Mouse (Mus musculus): ENCODE measurements around the gene Vps53. TPM values are rescaled to one million over a fixed set of nuclear protein-coding genes. Genes with fewer than 3 reads are reported as not detected.

The Vps53 gene
- polyA plus RNA-seq, 1 experiment from 2014 or later: 32.2 TPM

DNA sequence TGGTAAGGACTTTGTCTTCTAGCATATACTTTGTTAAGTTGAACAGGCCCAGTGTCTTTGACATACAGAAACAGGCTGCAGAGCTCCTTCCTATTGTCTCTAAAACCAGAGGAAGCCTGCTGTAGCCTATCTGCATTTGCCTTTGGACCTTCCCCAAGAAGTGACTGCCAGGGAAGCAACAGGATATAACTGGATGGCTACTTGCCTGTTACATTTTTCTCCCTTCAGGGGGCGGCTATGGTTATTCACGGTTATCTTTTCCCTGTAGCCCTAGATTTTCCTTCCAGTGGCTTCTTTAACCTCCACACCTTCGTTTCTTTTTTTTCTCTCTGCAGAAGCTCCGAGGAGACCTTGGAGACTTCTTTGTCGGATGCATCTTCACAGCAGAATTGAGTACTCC is 27.3 kb upstream of the Vps53 start:
- ATAC-seq (ENCODE audit: insufficient number of reproducible peaks, low FRiP score): no peak
- no peak overlapping the region for H3K9ac ChIP-seq
- H3K4me1 ChIP-seq (replicated peaks): peaks cover 9% of the 10 kb centered on the region
- H3K36me3 ChIP-seq: peaks cover 72% of the 10 kb centered on the region
- no peaks in the 10 kb centered on the region for H3K9me3 ChIP-seq (replicated peaks)
- H3K27ac ChIP-seq (ENCODE audit: poor library complexity, severe bottlenecking): no peak overlapping the region
- H3K4me2 ChIP-seq: no peak overlapping the region
- 79% methylated on average over 5 of the region's 5 CpGs for WGBS
- no peak overlapping the region for H3K4me3 ChIP-seq
- no peaks in the 10 kb centered on the region for H3K27me3 ChIP-seq (replicated peaks)

DNA sequence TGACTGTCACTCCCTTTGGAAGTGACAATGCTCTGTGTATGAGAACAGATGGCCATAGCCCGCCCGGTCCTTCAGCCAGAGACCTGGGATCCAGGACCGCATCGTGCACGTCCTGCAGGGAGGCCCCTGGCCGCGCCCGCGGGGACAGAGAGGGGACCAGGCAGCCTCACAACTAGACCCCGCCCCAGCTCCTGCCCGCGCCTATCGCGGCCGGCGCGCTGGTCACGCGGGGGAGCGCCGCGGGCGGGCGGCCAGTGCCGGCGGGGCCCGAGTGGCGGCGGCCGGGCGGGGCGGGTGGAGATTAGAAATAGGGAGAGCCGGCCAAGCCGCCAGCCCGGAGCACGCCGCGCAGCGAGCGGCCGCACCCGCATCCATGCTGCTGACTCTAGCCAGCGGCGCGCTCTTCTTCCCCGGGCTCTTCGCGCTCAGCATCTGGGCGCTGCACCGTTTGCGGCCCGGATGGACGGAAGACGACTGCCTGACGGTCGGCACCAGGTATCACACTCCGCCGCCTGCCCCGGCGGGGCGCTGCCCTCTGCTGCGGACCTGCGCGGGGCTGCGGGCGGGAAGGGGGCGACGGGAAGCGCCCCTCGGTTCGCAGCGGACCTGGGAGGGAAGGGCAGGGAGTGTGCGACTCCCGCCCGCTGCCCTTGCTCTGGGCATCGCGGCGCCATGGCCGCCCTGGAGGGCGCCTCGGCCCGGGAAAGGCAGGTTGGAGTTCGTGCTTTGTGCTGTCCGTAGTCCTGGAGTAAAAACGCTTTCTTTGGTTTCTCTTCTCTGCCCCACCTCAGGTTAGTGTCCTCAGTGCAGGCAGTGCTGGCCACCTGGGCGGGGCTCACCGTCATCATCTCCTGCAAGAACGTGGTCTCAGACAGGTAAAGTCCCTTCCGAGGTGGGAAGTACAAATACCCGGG is 22.6 kb upstream of the Vps53 start:
- Histone ChIP-seq H3K36me3 (peaks cover 27% of the 10 kb centered on the region), H3K4me3 (peak overlapping the region; percentile 79), H3K9me3 (replicated peaks) (no peaks in the 10 kb centered on the region), H3K4me2 (peak overlapping the region; percentile 85), H3K27me3 (replicated peaks) (no peaks in the 10 kb centered on the region), H3K9ac (peak overlapping the region; percentile 87), H3K27ac (ENCODE audit: poor library complexity, severe bottlenecking) (peak overlapping the region; percentile 41; the same call in 1 of the 2 replicates), H3K4me1 (replicated peaks) (peaks cover 10% of the 10 kb centered on the region)
- peak; percentile 98 for ATAC-seq (ENCODE audit: insufficient number of reproducible peaks, low FRiP score)
- WGBS: under 1% methylated on average over 76 of the region's 90 CpGs

DNA sequence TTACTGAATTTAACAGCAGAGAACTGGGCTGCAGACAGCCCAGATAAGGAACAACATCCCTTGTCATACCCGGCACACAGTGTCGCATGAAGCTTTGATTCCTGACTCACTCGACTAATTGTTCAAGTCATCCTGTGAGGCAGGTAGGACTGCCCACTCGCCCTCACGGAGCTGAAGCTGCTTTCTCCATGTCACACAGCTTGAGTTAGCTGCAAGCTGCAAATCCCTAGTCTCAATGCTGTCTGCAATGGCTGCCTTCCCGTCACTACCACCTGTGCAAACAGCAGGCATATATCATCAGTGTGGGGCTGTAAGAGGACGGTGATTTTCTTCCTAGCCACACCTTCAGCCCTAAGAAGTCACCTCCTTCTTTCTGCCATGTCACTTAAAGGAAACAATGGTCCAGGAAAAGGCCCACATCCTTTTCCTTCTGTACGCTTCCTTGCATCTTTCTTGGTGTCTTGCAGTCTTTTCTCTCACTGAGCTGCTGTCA is 17.6 kb upstream of the Vps53 start:
- Histone ChIP-seq H3K27ac (ENCODE audit: poor library complexity, severe bottlenecking) (no peak overlapping the region; the same call in 1 of the 2 replicates), H3K27me3 (replicated peaks) (no peaks in the 10 kb centered on the region), H3K9me3 (replicated peaks) (no peaks in the 10 kb centered on the region), H3K36me3 (no peaks in the 10 kb centered on the region), H3K4me1 (replicated peaks) (peaks cover 17% of the 10 kb centered on the region), H3K9ac (no peak overlapping the region), H3K4me3 (no peak overlapping the region), H3K4me2 (0 out of 2 replicates have a peak overlapping the region, but pooled peaks have one; percentile 18)
- 43% methylated on average over 8 of the region's 8 CpGs for whole genome bisulfite sequencing
- no peak for ATAC-seq (ENCODE audit: insufficient number of reproducible peaks, low FRiP score)

DNA sequence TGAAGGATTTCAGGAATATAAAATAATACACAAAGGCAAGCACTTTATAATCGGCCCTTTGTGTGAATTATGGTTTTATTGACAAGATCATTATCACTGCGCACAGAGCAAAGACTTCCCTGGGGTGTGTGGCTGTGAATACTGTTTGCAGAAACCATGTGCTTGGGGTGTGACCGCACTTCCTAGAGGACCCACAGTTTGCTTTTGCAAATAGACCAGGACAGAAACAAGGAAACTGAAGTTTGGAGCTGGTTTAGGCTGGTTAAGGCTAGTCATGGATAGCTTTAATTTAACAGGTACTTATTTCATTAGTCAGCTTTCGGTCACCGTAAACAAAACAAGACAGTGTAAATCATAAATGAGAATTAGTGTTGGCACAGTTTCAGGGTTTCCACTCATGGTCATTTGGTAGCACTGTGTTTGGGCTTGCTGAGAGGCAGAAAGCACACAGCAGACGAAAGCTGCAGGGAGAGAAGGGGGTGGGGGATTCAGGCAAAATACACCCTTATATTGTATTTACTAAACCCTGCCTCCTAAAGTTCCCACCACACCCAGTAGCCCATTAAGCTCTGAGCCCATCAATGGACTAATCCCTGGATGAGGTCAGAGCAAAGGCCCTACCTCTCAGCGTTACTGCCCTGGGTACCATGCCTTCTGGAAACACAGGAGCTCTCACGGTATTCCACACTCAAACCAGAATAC is 17.0 kb upstream of the Vps53 start:
- Histone ChIP-seq H3K27ac (ENCODE audit: poor library complexity, severe bottlenecking) (no peak overlapping the region), H3K9me3 (replicated peaks) (no peaks in the 10 kb centered on the region), H3K27me3 (replicated peaks) (no peaks in the 10 kb centered on the region), H3K4me2 (0 out of 2 replicates have a peak overlapping the region, but pooled peaks have one; percentile 18), H3K4me1 (replicated peaks) (peaks cover 15% of the 10 kb centered on the region), H3K9ac (no peak overlapping the region), H3K36me3 (no peaks in the 10 kb centered on the region), H3K4me3 (no peak overlapping the region)
- 66% methylated on average over 8 of the region's 8 CpGs for WGBS
- ATAC-seq (ENCODE audit: insufficient number of reproducible peaks, low FRiP score): no peak

DNA sequence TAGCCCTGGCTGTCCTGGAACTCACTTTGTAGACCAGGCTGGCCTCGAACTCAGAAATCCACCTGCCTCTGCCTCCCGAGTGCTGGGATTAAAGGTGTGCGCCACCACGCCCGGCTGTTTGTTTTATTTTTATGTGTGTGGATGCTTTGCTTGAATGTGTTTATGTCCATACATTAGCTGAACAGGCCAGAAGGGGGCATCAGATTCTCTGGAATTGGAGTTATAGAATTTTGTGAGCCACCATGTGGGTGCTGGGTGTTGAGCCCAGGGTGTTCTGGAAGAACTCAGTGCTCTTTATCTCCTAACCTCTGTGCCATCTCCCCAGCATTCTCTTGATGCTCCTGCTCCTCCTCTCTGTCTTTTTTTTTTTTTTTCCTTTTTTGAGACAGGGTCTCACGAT is 7.5 kb upstream of the Vps53 start:
- Histone ChIP-seq H3K27me3 (replicated peaks) (no peaks in the 10 kb centered on the region), H3K9ac (no peak overlapping the region), H3K27ac (ENCODE audit: poor library complexity, severe bottlenecking) (no peak overlapping the region), H3K4me2 (no peak overlapping the region), H3K9me3 (replicated peaks) (no peaks in the 10 kb centered on the region), H3K4me3 (no peak overlapping the region), H3K36me3 (no peaks in the 10 kb centered on the region), H3K4me1 (replicated peaks) (no peaks in the 10 kb centered on the region)
- no peak for ATAC-seq (ENCODE audit: insufficient number of reproducible peaks, low FRiP score)
- WGBS: 86% methylated on average over 6 of the region's 6 CpGs

DNA sequence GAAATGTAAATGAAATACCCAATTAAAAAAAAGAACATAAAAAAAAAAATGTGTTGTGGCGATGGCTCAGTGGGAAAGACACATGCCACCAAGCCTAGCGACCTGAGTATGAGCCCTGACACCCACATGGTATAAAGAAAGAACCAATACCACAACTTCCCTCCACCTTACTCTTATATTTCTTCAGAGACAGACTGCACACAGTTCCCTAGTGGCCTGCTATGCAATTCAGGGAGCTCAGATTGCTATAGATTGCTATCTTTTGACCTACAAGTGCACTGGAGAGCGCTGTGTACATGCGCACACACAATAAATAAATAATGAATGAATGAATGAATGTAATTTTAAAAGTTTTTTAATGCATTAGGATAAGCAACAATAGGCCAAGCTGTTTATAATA is 4.3 kb upstream of the Vps53 start:
- H3K9me3 ChIP-seq (replicated peaks): no peaks in the 10 kb centered on the region
- H3K27me3 ChIP-seq (replicated peaks): no peaks in the 10 kb centered on the region
- no peak for ATAC-seq (ENCODE audit: insufficient number of reproducible peaks, low FRiP score)
- H3K4me3 ChIP-seq: no peak overlapping the region
- H3K36me3 ChIP-seq: no peaks in the 10 kb centered on the region
- peaks cover 6% of the 10 kb centered on the region for H3K4me1 ChIP-seq (replicated peaks)
- 88% methylated on average over 4 of the region's 4 CpGs for WGBS
- no peak overlapping the region for H3K27ac ChIP-seq (ENCODE audit: poor library complexity, severe bottlenecking)
- no peak overlapping the region for H3K9ac ChIP-seq
- no peak overlapping the region for H3K4me2 ChIP-seq

DNA sequence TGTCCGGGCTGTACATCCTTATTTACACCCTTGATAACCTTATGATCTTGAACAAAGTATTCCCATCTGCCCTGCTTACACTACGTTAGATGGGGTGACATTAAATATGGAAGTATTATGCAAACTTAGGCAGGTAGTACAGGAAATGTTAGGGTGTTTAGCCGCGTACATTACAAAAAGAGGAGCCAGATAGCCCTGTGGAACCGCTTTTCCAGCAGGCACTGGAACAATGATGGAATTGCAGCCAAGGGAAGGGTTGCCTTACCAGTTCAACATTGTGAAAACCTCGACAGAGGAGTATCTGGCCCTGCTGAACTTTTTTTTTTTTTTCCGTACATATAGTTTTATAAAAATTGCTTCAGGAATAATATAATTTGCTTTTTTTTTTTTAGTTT is 696 bp upstream of the Vps53 start:
- H3K27ac ChIP-seq (ENCODE audit: poor library complexity, severe bottlenecking): no peak overlapping the region
- H3K9me3 ChIP-seq (replicated peaks): no peaks in the 10 kb centered on the region
- H3K4me2 ChIP-seq: peak overlapping the region; percentile 95
- no peak for ATAC-seq (ENCODE audit: insufficient number of reproducible peaks, low FRiP score)
- 0 out of 2 replicates have a peak, but pooled peaks cover 7% of the 10 kb centered on the region for H3K36me3 ChIP-seq
- H3K27me3 ChIP-seq (replicated peaks): no peaks in the 10 kb centered on the region
- peak overlapping the region; percentile 80 for H3K9ac ChIP-seq
- H3K4me1 ChIP-seq (replicated peaks): peaks cover 11% of the 10 kb centered on the region
- H3K4me3 ChIP-seq: peak overlapping the region; percentile 75
- 13% methylated on average over 7 of the region's 7 CpGs for WGBS

DNA sequence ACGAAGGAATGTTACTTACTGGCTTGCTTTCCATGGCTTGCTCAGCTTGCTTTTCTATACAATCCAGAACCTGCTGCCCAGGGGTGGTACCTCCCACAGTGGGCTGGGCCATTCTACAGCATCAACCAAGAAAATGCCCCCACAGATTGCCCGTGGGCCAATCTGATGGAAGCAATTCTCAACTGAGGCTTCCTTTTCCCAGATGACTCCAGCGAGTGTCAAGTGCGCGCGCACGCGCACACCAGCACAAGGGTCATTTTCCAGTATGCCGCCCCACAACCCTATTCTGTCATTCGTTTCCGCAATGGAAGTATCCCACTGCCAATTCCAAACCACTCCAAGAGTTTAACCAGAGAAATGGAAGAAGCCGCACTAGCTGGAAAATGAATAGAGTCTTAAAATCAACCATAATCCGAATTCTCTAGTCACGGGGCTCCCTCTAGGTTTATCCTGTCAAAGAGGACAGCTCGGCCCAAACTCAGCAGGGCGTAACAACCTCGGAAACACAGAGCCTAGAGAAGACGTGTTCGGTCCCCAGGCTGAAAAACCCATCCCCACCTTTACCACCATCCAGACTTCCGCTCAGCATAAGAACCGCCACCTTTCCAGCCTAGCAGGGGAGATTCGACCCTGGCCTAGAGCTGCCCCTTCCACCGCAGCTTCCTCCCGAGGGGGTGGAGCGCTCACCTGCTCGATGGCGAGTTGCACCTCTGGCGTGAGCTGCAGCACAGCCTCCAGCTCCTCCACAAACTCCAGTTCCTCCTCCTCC is 537 bp downstream of the Vps53 start:
- 2% methylated on average over 28 of the region's 28 CpGs for WGBS

DNA sequence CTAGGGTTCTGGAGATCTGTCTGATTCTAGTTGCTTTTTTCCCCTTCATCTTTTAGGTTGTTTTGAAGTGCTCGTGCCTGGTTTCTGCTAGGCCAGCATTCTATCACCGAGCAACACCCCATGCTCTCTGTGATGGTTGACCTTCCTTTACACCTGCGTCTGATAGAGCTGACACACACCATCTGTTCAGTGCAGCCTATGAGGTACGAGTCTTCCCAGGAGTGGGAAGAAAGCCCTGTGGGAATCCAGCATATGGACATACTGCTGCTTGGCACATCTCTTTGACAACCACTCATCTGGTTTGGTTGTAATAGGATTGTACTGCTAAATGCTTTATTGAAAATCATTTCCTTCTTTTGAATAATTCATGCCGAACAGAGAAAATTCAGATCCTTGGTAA is 9.2 kb downstream of the Vps53 start:
- Histone ChIP-seq H3K27ac (ENCODE audit: poor library complexity, severe bottlenecking) (no peak overlapping the region), H3K4me2 (no peak overlapping the region), H3K36me3 (peaks cover 21% of the 10 kb centered on the region), H3K9ac (no peak overlapping the region), H3K4me1 (replicated peaks) (no peaks in the 10 kb centered on the region), H3K4me3 (no peak overlapping the region), H3K9me3 (replicated peaks) (no peaks in the 10 kb centered on the region), H3K27me3 (replicated peaks) (no peaks in the 10 kb centered on the region)
- WGBS: 72% methylated on average over 5 of the region's 5 CpGs
- ATAC-seq (ENCODE audit: insufficient number of reproducible peaks, low FRiP score): no peak

More for the DNA sequence above, 537 bp downstream of the Vps53 start:
- Histone ChIP-seq H3K9me3 (replicated peaks) (no peaks in the 10 kb centered on the region), H3K4me1 (replicated peaks) (peaks cover 11% of the 10 kb centered on the region), H3K27ac (ENCODE audit: poor library complexity, severe bottlenecking) (peak overlapping the region; percentile 36; the same call in 1 of the 2 replicates), H3K4me2 (peak overlapping the region; percentile 95), H3K4me3 (peak overlapping the region; percentile 75), H3K9ac (peak overlapping the region; percentile 80), H3K36me3 (peaks cover 9% of the 10 kb centered on the region), H3K27me3 (replicated peaks) (no peaks in the 10 kb centered on the region)
- peak; percentile 77 for ATAC-seq (ENCODE audit: insufficient number of reproducible peaks, low FRiP score)

DNA sequence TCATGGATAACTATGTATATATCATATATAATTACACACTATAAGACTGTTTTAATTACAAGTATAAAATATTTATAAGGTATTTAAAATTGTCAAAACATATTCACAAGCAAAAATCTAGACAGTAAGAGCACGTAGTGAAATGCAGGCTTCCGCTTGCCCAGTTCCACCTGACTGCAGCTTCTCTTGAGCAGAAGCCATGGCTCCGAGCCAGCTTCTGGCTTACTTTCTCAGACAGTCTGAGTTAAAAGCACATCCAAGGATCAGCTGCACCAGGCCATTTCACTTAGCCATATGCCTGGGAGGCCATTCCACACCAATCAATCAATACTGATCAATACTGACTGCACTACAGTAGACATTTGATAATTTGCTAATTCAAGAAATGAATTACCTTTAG is 10.5 kb downstream of the Vps53 start:
- Histone ChIP-seq H3K4me1 (replicated peaks) (no peaks in the 10 kb centered on the region), H3K4me3 (no peak overlapping the region), H3K36me3 (peaks cover 25% of the 10 kb centered on the region), H3K27ac (ENCODE audit: poor library complexity, severe bottlenecking) (no peak overlapping the region), H3K9me3 (replicated peaks) (no peaks in the 10 kb centered on the region), H3K27me3 (replicated peaks) (no peaks in the 10 kb centered on the region), H3K9ac (no peak overlapping the region), H3K4me2 (no peak overlapping the region)
- 83% methylated on average over 3 of the region's 3 CpGs for WGBS
- no peak for ATAC-seq (ENCODE audit: insufficient number of reproducible peaks, low FRiP score)
